Mouse (Mus musculus) liver, embryonic 14.5 days (tissue): ENCODE measurements around the gene Commd8. TPM values are rescaled to one million over a fixed set of nuclear protein-coding genes. Genes with fewer than 3 reads are reported as not detected.

Experiments
- ATAC-seq: fragments of 200-750 bp; cut with Nextera tagmentation; 2 replicates; pipeline ENCODE4 v1.8.0; 2017; ENCODE audit warnings: moderate number of reproducible peaks, mild to moderate bottlenecking, moderate library complexity; ENCODE audit not compliant: insufficient read depth
- DNase-seq, 3 experiments: peaks; one replicate each; pipeline ENCODE4 v3.0.0-alpha.2; 2012 to 2013; ENCODE audit warnings: low read depth in 3 of 3, low spot score in 3 of 3
- H3K27ac ChIP-seq: fragments of 300-500 bp; sonication (generic); 2 replicates; pipeline ENCODE4 v1.5.1; 2014; ENCODE audit warnings: moderate library complexity, mild to moderate bottlenecking, control low read depth, inconsistent platforms
- H3K27me3 ChIP-seq: fragments of 300-500 bp; sonication (generic); 2 replicates; pipeline ENCODE4 v1.6.1; 2014; ENCODE audit warnings: mild to moderate bottlenecking, low read length, moderate library complexity; ENCODE audit not compliant: control insufficient read depth, insufficient read depth
- H3K36me3 ChIP-seq: fragments of 300-500 bp; sonication (generic); replicated peaks from 2 replicates; pipeline ENCODE4 v1.6.1; 2014; ENCODE audit warnings: low read depth; ENCODE audit not compliant: control insufficient read depth, insufficient read depth
- H3K4me1 ChIP-seq, 2 experiments: fragments of 200-500 bp in 1 of 2; fragments of 300-500 bp in 1 of 2; sonication (generic) in 1 of 2; replicated peaks; 2 replicates each; pipeline ENCODE4 v1.6.1; 2012 to 2014; ENCODE audit warnings: antibody characterized with exemption in 1 of 2, inconsistent platforms in 1 of 2, low read length in 1 of 2; ENCODE audit not compliant: control insufficient read depth in 2 of 2, insufficient read depth in 2 of 2
- H3K4me2 ChIP-seq: fragments of 300-500 bp; sonication (generic); 2 replicates; pipeline ENCODE4 v1.6.1; 2014; ENCODE audit warnings: low read depth, mild to moderate bottlenecking, control low read depth, moderate library complexity
- H3K4me3 ChIP-seq, 2 experiments: fragments of 200-500 bp in 1 of 2; fragments of 300-500 bp in 1 of 2; sonication (generic) in 1 of 2; 2 replicates each; pipeline ENCODE4 v1.5.1; 2012 to 2014; ENCODE audit warnings: low read depth in 2 of 2, low read length in 2 of 2, mild to moderate bottlenecking in 2 of 2, control low read depth in 1 of 2, inconsistent platforms in 1 of 2, moderate library complexity in 1 of 2; ENCODE audit not compliant: insufficient read depth in 1 of 2
- H3K9ac ChIP-seq: fragments of 300-500 bp; sonication (generic); replicated peaks from 2 replicates; pipeline ENCODE4 v1.6.1; 2014; ENCODE audit warnings: mild to moderate bottlenecking, control low read depth, moderate library complexity
- H3K9me3 ChIP-seq: fragments of 300-500 bp; sonication (generic); 2 replicates; pipeline ENCODE4 v1.6.1; 2016; ENCODE audit warnings: low read length, mixed read lengths; ENCODE audit not compliant: control insufficient read depth
- CTCF ChIP-seq: IDR thresholded peaks from 2 replicates; pipeline ENCODE4 v1.5.1; 2016; ENCODE audit warnings: antibody characterized with exemption, low read depth, control low read depth
- EP300 ChIP-seq: IDR thresholded peaks from 2 replicates; pipeline ENCODE4 v1.6.1; 2016; ENCODE audit warnings: antibody characterized with exemption, low read depth
- WGBS: fragments of 180-500 bp; shearing (Covaris S2); extraction: QIAGEN DNeasy Blood & Tissue Kit; methylation state at CpG from one replicate; pipeline ENCODE4 v1.1.7; 2014; ENCODE audit not compliant: insufficient replicate concordance; 5-methylcytosine and 5-hydroxymethylcytosine counted together
- polyA plus RNA-seq, 2 experiments: library from polyadenylated mRNA; depleted of rRNA in 1 of 2; stranded (reverse) in 1 of 2; unstranded in 1 of 2; fragments of >200 nt; fragmentation: Nextera tagmentation in 1 of 2; extraction: Ambion mirVana in 1 of 2; gene quantifications; 2 replicates each; pipeline versions ENCODE4 v1.2.1 to v1.2.3; 2012 to 2014

Gene Commd8
- polyA plus RNA-seq, 2 experiments: 20.5 to 70.3 TPM

DNA sequence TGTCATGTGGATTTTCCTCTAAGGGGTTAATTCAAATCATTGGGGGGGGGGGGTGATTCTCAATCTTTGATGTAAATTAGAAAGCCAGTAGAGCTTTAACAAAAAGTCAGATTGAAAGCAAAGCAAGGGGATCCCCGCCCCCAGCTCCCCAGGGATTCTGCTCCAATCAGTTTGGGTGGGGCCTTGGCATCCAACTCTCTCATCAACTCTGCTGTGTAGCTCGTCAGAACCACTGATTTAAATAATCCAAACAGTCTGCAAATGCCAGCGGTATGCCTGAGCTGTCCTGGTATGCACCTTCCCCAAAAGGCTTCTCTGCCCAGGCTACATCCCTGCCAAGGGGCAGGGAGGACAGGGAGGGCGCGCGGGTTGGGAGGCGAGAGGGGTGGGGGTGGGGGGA, 33.6 kb upstream of the Commd8 start:
- TF ChIP-seq EP300 (no peak), CTCF (no peak)
- DNase-seq (no peak), ATAC-seq (no peak)
- no peak overlapping the region for H3K27ac ChIP-seq
- no peaks in the 10 kb centered on the region for H3K9me3 ChIP-seq
- no peaks in the 10 kb centered on the region for H3K27me3 ChIP-seq
- 35% methylated on average over 7 of the region's 7 CpGs for WGBS
- H3K4me2 ChIP-seq: peak overlapping the region; percentile 32; the same call in 1 of the 2 replicates
- no peak overlapping the region for H3K9ac ChIP-seq
- peaks cover 15 to 17% of the 10 kb centered on the region in 2 experiments for H3K4me1 ChIP-seq
- H3K4me3 ChIP-seq: no peak overlapping the region
- H3K36me3 ChIP-seq: no peaks in the 10 kb centered on the region

DNA sequence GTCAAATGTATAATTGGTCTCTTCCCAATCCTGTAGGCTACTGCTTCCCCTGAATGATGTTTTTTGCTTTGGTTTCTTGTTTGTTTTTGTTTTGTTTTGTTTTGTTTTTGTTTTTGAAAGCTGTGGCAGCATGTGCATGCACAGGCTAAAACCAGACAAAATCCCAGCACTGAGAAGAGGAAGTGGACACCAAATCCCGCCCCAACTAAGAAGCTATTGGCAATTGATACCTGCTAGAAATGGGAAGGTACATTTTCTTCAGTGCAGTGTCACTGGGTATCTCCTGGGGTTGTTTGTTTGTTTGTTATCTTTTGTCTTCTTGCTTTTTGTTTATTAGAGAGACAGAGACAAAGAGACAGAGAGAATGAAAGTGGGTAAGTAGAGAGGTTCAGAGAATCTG, 27.5 kb upstream of the Commd8 start:
- no peak for TF ChIP-seq CTCF
- no peak overlapping the region for H3K4me2 ChIP-seq
- H3K9ac ChIP-seq: no peak overlapping the region
- WGBS: 46% methylated on average over 1 of the region's 1 CpGs
- ATAC-seq (no peak), DNase-seq (no peak)
- H3K27ac ChIP-seq: no peak overlapping the region
- H3K9me3 ChIP-seq: no peaks in the 10 kb centered on the region
- H3K27me3 ChIP-seq: no peaks in the 10 kb centered on the region
- no peaks in the 10 kb centered on the region for H3K4me1 ChIP-seq
- no peak overlapping the region for H3K4me3 ChIP-seq
- no peaks in the 10 kb centered on the region for H3K36me3 ChIP-seq

GRCm38 (mm10) chr5:72191932-72192331, 23.9 kb upstream of the Commd8 start:
- no peak overlapping the region for H3K4me2 ChIP-seq
- no peaks in the 10 kb centered on the region for H3K27me3 ChIP-seq
- DNase-seq (no peak), ATAC-seq (no peak)
- no peak overlapping the region for H3K27ac ChIP-seq
- no peak overlapping the region for H3K9ac ChIP-seq
- H3K36me3 ChIP-seq: no peaks in the 10 kb centered on the region
- H3K4me3 ChIP-seq: no peak overlapping the region
- no peaks in the 10 kb centered on the region for H3K9me3 ChIP-seq
- 64% methylated on average over 5 of the region's 5 CpGs for WGBS
- TF ChIP-seq CTCF (no peak), EP300 (no peak)
- H3K4me1 ChIP-seq: no peaks in the 10 kb centered on the region

DNA sequence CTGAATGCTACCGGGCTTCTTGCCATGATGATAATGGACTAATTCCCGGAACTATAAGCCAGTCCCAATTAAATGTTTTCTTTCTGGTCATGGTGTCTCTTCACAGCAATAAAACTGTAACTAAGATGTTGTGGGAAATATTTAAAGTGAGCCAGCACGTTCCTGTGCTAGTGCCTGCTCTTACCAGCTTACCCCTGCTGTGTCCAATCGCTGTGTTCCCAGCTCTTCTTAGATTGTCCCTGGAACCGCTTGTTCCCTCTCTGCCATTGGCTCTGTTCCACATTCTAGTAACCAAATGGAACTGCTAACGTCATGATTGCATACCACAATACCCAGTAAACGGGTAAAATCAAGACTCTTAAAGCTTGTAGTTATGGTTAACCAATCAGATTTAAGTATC, 23.2 kb upstream of the Commd8 start:
- ATAC-seq (no peak), DNase-seq (no peak)
- no peak for TF ChIP-seq CTCF
- TF ChIP-seq EP300: no peak
- no peak overlapping the region for H3K27ac ChIP-seq
- no peaks in the 10 kb centered on the region for H3K9me3 ChIP-seq
- H3K36me3 ChIP-seq: no peaks in the 10 kb centered on the region
- H3K27me3 ChIP-seq: no peaks in the 10 kb centered on the region
- H3K9ac ChIP-seq: no peak overlapping the region
- no peak overlapping the region for H3K4me3 ChIP-seq
- H3K4me2 ChIP-seq: no peak overlapping the region
- peaks cover 1 to 3% of the 10 kb centered on the region in 2 experiments; a peak in 2 of 4 replicates for H3K4me1 ChIP-seq
- WGBS: 73% methylated on average over 7 of the region's 7 CpGs

DNA sequence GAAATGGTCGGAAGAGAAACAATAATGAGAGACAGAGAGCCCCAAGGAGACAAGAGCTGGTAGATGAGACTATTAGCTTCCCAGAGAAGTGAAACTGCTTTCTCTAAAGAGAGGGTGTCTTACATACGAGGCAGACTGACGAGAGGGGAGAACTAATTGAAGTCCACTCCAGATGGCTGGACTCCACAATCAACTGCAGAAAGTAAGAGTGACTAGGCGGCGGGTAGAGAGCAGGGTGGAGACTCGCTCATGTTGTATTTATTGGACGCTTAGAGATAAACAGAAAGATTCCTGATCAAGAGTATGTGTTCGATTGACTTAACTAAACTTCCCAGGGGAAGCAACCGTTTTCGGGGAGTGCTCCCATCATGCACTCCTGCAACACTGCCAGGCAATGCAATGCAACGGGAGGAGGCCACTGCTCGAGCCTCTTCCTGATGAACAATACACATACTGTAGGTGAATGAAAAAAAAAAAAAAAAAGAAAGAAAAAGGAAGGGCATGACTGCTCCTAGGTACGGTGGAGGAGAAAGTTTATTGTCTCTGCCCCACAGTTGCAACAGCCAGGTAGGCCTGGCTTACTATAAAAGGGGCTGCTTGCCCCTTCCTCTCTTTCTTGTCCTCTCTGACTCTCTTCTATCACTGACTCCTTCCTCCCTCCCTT, 16.6 kb upstream of the Commd8 start:
- H3K9ac ChIP-seq: peak overlapping the region; percentile 43
- H3K4me1 ChIP-seq: peaks cover 48 to 57% of the 10 kb centered on the region in 2 experiments
- no peaks in the 10 kb centered on the region for H3K36me3 ChIP-seq
- H3K9me3 ChIP-seq: no peaks in the 10 kb centered on the region
- H3K4me2 ChIP-seq: peak overlapping the region; percentile 78
- peak overlapping the region; percentile 76 for H3K27ac ChIP-seq
- ATAC-seq (peak; percentile 69), DNase-seq (no peak)
- H3K4me3 ChIP-seq: peak overlapping the region; percentile 18 to 39
- H3K27me3 ChIP-seq: no peaks in the 10 kb centered on the region
- 22% methylated on average over 13 of the region's 13 CpGs for WGBS
- no peak for TF ChIP-seq CTCF
- TF ChIP-seq EP300: no peak
